ENCODE assay signal across 8 mouse cellular contexts in genomic region chr13:51643924-51644828, GRCm38 (mm10). TPM values are rescaled to one million over a fixed set of nuclear protein-coding genes. Genes with fewer than 3 reads are reported as not detected.
DNase-seq lines count a peak whose midpoint lies in the region; ATAC-seq and TF ChIP-seq lines count a peak whose summit lies in the region.

No protein-coding gene starts in this region.

- no peaks in the 10 kb centered on the region for H3K27me3 ChIP-seq in embryonic facial prominence, embryonic 11.5 days (ENCODE audit: control insufficient read depth, insufficient read depth, low read length)
- H3K27me3 ChIP-seq in hindbrain, embryonic 11.5 days (ENCODE audit: control insufficient read depth, insufficient read depth, low read length) = no peaks in the 10 kb centered on the region
- no peaks in the 10 kb centered on the region for H3K27me3 ChIP-seq in midbrain, embryonic 14.5 days (ENCODE audit: control insufficient read depth, insufficient read depth, low read length)

- DNase-seq in lung, adult 2 months = no peak
- DNase-seq in lung, postnatal 4 days = no peak
- no peak for DNase-seq in embryonic facial prominence, embryonic 11.5 days (ENCODE audit: low spot score)
- DNase-seq in hindbrain, embryonic 11.5 days (ENCODE audit: low spot score) = no peak
- DNase-seq in midbrain, embryonic 14.5 days = no peak
- no peak for DNase-seq in right cerebral cortex, postnatal 14 days
- no peak for DNase-seq in urinary bladder, postnatal 10 days (ENCODE audit: low spot score)

- H3K4me1 ChIP-seq in lung, adult 2 months (ENCODE audit: control insufficient read depth, insufficient read depth, low read length) = peaks cover 8% of the 10 kb centered on the region
- peaks cover 4% of the 10 kb centered on the region for H3K4me1 ChIP-seq in embryonic facial prominence, embryonic 11.5 days (ENCODE audit: control insufficient read depth, insufficient read depth, low read length)
- H3K4me1 ChIP-seq in hindbrain, embryonic 11.5 days (replicated peaks; ENCODE audit: control insufficient read depth, insufficient read depth, low read length) = no peaks in the 10 kb centered on the region; the same call in 1 of the 2 replicates
- peaks cover 5% of the 10 kb centered on the region; the same call in 1 of the 2 replicates for H3K4me1 ChIP-seq in midbrain, embryonic 14.5 days (ENCODE audit: control insufficient read depth, insufficient read depth, low read length)

- peak overlapping the region; percentile 48 for H3K4me2 ChIP-seq in embryonic facial prominence, embryonic 11.5 days (ENCODE audit: low read depth, low read length)
- peak overlapping the region; percentile 52 for H3K4me2 ChIP-seq in hindbrain, embryonic 11.5 days (replicated peaks; ENCODE audit: low read depth, low read length)
- peak overlapping the region; percentile 85 for H3K4me2 ChIP-seq in midbrain, embryonic 14.5 days (ENCODE audit: low read length)

- H3K9ac ChIP-seq in embryonic facial prominence, embryonic 11.5 days (replicated peaks; ENCODE audit: low read length) = peak overlapping the region; percentile 69
- peak overlapping the region; percentile 62 for H3K9ac ChIP-seq in hindbrain, embryonic 11.5 days (ENCODE audit: low read depth, low read length)
- peak overlapping the region; percentile 51 for H3K9ac ChIP-seq in midbrain, embryonic 14.5 days (replicated peaks; ENCODE audit: low read length)

- ATAC-seq in embryonic facial prominence, embryonic 11.5 days (replicated peaks; ENCODE audit: insufficient number of reproducible peaks, low FRiP score, low TSS enrichment, low read depth) = no peak
- peak; percentile 34 for ATAC-seq in hindbrain, embryonic 11.5 days (ENCODE audit: low FRiP score)
- ATAC-seq in midbrain, embryonic 14.5 days (ENCODE audit: low FRiP score, low TSS enrichment) = peak; percentile 18; the same call in 1 of the 2 replicates
- no peak for ATAC-seq in megakaryocyte progenitor cell, adult 5-6 weeks (replicated peaks; ENCODE audit: poor library complexity)

- no peak overlapping the region for H3K27ac ChIP-seq in embryonic facial prominence, embryonic 11.5 days (replicated peaks; ENCODE audit: low read depth, low read length)
- H3K27ac ChIP-seq in hindbrain, embryonic 11.5 days (ENCODE audit: low read depth, low read length) = no peak overlapping the region
- H3K27ac ChIP-seq in midbrain, embryonic 14.5 days (replicated peaks; ENCODE audit: low read depth, low read length) = peak overlapping the region; percentile 23

- H3K4me3 ChIP-seq in lung, adult 2 months (replicated peaks; ENCODE audit: extremely low read depth, low read depth, low read length) = peak overlapping the region; percentile 59
- H3K4me3 ChIP-seq in embryonic facial prominence, embryonic 11.5 days (ENCODE audit: low read depth, low read length) = peak overlapping the region; percentile 88
- H3K4me3 ChIP-seq in hindbrain, embryonic 11.5 days (ENCODE audit: low read depth, low read length) = peak overlapping the region; percentile 85
- peak overlapping the region; percentile 55 for H3K4me3 ChIP-seq in midbrain, embryonic 14.5 days (replicated peaks; ENCODE audit: low read depth, low read length)

- no peak for TF ChIP-seq CTCF in lung, adult 2 months (IDR thresholded peaks at IDR 0.05; ENCODE audit: insufficient read depth, low read length)

- 42% methylated on average over 20 of the region's 20 CpGs for WGBS in lung, adult 2 months
- whole genome bisulfite sequencing in embryonic facial prominence, embryonic 11.5 days = 46% methylated on average over 20 of the region's 20 CpGs
- 55% methylated on average over 20 of the region's 20 CpGs for WGBS in hindbrain, embryonic 11.5 days
- WGBS in midbrain, embryonic 14.5 days = 46% methylated on average over 20 of the region's 20 CpGs

- no peak for TF ChIP-seq POLR2A in lung, adult 2 months (IDR thresholded peaks at IDR 0.05; ENCODE audit: borderline replicate concordance, extremely low read depth, low read depth, low read length)

- H3K9me3 ChIP-seq in embryonic facial prominence, embryonic 11.5 days (replicated peaks; ENCODE audit: control insufficient read depth, low read length) = no peaks in the 10 kb centered on the region
- H3K9me3 ChIP-seq in hindbrain, embryonic 11.5 days (ENCODE audit: control insufficient read depth, low read length) = no peaks in the 10 kb centered on the region
- no peaks in the 10 kb centered on the region for H3K9me3 ChIP-seq in midbrain, embryonic 14.5 days (ENCODE audit: control insufficient read depth, low read length)

- no peaks in the 10 kb centered on the region for H3K36me3 ChIP-seq in embryonic facial prominence, embryonic 11.5 days (replicated peaks; ENCODE audit: control insufficient read depth, insufficient read depth, low read depth, low read length)
- H3K36me3 ChIP-seq in hindbrain, embryonic 11.5 days (ENCODE audit: control insufficient read depth, insufficient read depth, low read length) = no peaks in the 10 kb centered on the region
- H3K36me3 ChIP-seq in midbrain, embryonic 14.5 days (ENCODE audit: control insufficient read depth, insufficient read depth, low read length) = no peaks in the 10 kb centered on the region

RNA-seq across cellular contexts. Expression of gene Cks2, which starts 0.9 kb away (rescaled TPM):
- 4.7 and 4.8 TPM in 2 replicates for polyA plus RNA-seq in lung, adult 2 months (2012; rRNA removed)
- 407 and 422 TPM in 2 replicates for polyA plus RNA-seq in embryonic facial prominence, embryonic 11.5 days (2014; fragmentation: Nextera tagmentation; extraction: Ambion mirVana)
- 298 and 307 TPM in 2 replicates for polyA plus RNA-seq in hindbrain, embryonic 11.5 days (2014; fragmentation: Nextera tagmentation; extraction: Ambion mirVana)
- 48.1 and 69.3 TPM in 2 replicates for polyA plus RNA-seq in midbrain, embryonic 14.5 days (2014; fragmentation: Nextera tagmentation; extraction: Ambion mirVana)
- 499 and 603 TPM in 2 replicates for total RNA-seq in megakaryocyte progenitor cell, adult 5-6 weeks (2015)
- total RNA-seq in megakaryocyte progenitor cell, adult 5-6 weeks (2017) = 233 and 253 TPM in 2 replicates

RNA-seq across cellular contexts. Expression of gene Secisbp2, which starts 7.3 kb away (rescaled TPM):
- polyA plus RNA-seq in lung, adult 2 months (2012; rRNA removed) = 18.1 and 21.3 TPM in 2 replicates
- polyA plus RNA-seq in embryonic facial prominence, embryonic 11.5 days (2014; fragmentation: Nextera tagmentation; extraction: Ambion mirVana) = 18.3 and 18.6 TPM in 2 replicates
- 30.0 and 35.3 TPM in 2 replicates for polyA plus RNA-seq in hindbrain, embryonic 11.5 days (2014; fragmentation: Nextera tagmentation; extraction: Ambion mirVana)
- polyA plus RNA-seq in midbrain, embryonic 14.5 days (2014; fragmentation: Nextera tagmentation; extraction: Ambion mirVana) = 26.3 and 32.2 TPM in 2 replicates
- total RNA-seq in megakaryocyte progenitor cell, adult 5-6 weeks (2015) = 13.9 and 15.9 TPM in 2 replicates
- 24.6 and 25.0 TPM in 2 replicates for total RNA-seq in megakaryocyte progenitor cell, adult 5-6 weeks (2017)

Comparison
In these comparisons a context has a peak if more than half of its experiments do, and no peak if none do; other contexts are left out.
1. ATAC-seq: peak in hindbrain, embryonic 11.5 days (single experiment) and midbrain, embryonic 14.5 days (single experiment); none in embryonic facial prominence, embryonic 11.5 days (single experiment) and megakaryocyte progenitor cell, adult 5-6 weeks (single experiment).
2. Peak in every context shown above with its lines, with median percentiles within 50 percentile points of each other: H3K4me3 ChIP-seq, H3K4me2 ChIP-seq and H3K9ac ChIP-seq.